In the genomic region with DNA sequence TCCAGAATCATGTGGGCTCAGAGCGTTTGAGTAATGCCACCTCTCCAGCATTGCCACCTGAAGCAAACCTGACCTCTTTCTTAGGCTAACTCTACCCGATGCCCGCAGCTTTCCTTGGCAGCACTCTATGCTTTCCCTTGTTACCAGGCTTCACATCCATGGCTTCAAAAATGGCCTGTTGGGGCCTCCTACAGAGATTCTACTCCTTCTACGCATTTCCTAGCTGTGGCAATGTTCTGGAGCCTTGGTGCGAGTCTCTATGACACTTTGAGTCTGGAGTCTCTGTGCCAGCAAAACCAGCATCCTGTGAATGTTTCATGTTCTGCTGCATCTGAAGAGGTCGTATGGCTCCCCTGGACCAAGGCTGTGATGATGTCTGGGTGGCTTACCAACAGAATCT, we compare ENCODE assay signal across 18 mouse cellular contexts. TPM values are rescaled to one million over a fixed set of nuclear protein-coding genes. Genes with fewer than 3 reads are reported as not detected.
A peak's percentile ranks its signal among the peaks of the same experiment; 100 is the strongest.
DNase-seq lines count a peak whose midpoint lies in the region.
"Had no signal": no experiment of that assay in that cellular context is flagged by ENCODE, and none has a peak within 500 bp of the region (broad histone marks: within the 10 kb centered on the region; RNA-seq: fewer than 3 reads in every experiment).

No protein-coding gene starts in this region.

- intact Hi-C loops in heart, postnatal 25 days (cut with DNase I) = loop anchor here (10.0 kb wide), 1 partner anchor 118 kb away; no protein-coding TSS in a partner anchor

- DNase-seq in heart, adult 11 months = peak; percentile 61
- DNase-seq in heart, postnatal 25 days (ENCODE audit: low spot score) = no peak
- DNase-seq in 3T3-L1 (ENCODE audit: low read depth, low spot score) = peak; percentile 70
- peak; percentile 5 for DNase-seq in c-Kit-positive CD71-positive TER-119-positive erythroid progenitor cells, embryonic 14.5 days (ENCODE audit: low spot score)
- peak; percentile 13 for DNase-seq in mesoderm, embryonic 11.5 days (ENCODE audit: low read depth, low spot score)
- no peak for DNase-seq in embryo, embryonic 10.5 days (ENCODE audit: low spot score)
- no peak for DNase-seq in adrenal gland, postnatal 36 days
- DNase-seq: adrenal gland, adult 2 months; adrenal gland, postnatal 10 days; adrenal gland, postnatal 25 days; cerebellum, adult 11 months; cerebellum, adult 18-20 months; cerebellum, adult 8-10 months; cerebellum, adult 9-11 months; cerebellum, postnatal 14 days; cerebellum, postnatal 36 days had no signal

RNA-seq across cellular contexts. Expression of a gene that starts 56.9 kb away (rescaled TPM):
- 10 to 100 TPM in 1 of 2 experiments, 1 to 10 TPM in 1; 10.0 to 11.5 TPM for total RNA-seq in heart, postnatal 25 days (2021)
- total RNA-seq in adrenal gland, postnatal 36 days (2021) = 1 to 10 TPM in 1 of 2 experiments, under 1 TPM in 1; 0.30 to 1.1 TPM
- total RNA-seq: common myeloid progenitor, adult 5-6 weeks; MEL had no signal

Comparison
In these comparisons a context has a peak if more than half of its experiments do, and no peak if none do; other contexts are left out.
1. DNase-seq: peak in heart, adult 11 months (single experiment), 3T3-L1 (single experiment), c-Kit-positive CD71-positive TER-119-positive erythroid progenitor cells, embryonic 14.5 days (single experiment) and mesoderm, embryonic 11.5 days (single experiment); none in heart, postnatal 25 days (single experiment), embryo, embryonic 10.5 days (single experiment) and adrenal gland, postnatal 36 days (0 of 2).
2. RNA of a gene that starts 56.9 kb away (total RNA-seq): 10.0 to 11.5 TPM in heart, postnatal 25 days; 0.30 to 1.1 TPM in adrenal gland, postnatal 36 days; every median in the first group is over 4 times any median in the second.